Mouse (Mus musculus): ENCODE data around the gene Atp1a3. TPM values are rescaled to one million over a fixed set of nuclear protein-coding genes. Genes with fewer than 3 reads are reported as not detected.
"Not testable (repeated sequence)": the region's sequence is repeated elsewhere in the genome, so short reads cannot be mapped to it uniquely, and the experiment has no call there.

The Atp1a3 gene
- 1 to 10 TPM; 2.3 TPM for polyA plus RNA-seq (2017; shearing (Covaris generic))

DNA sequence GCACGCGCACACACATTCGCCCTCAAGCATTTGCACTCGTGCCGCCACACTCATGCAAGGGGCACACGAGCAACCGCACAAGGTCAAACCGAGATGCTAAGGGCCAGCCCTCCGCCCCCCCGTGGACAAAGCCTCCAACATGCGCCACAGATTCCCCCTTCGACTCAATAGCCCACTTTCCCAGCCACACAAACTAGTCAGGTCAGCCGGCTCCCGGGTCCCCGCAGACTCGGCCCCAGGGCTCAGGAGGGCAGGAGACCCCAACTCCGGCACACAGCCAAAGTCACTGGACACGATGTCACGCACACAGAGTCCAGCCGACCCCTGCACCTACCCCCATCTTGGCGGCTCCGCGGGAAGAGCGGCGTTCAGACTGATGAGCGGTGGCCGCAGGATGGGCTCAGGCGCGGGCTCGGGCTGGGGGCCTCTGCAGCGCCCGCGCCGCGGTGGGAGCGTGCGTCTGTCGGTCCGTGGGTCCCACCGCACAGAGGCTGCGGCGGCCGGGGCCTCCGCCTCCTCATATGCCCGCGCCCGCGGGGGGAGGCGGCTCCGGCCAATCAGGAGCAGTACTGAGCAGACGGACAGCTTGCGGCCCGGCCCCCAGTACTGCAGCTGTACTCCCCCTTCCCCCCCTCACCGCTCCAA lies at the start of gene Atp1a3:
Gene Atp1a3, minus strand, starts transcription at position 538 of the 645 bp plus-strand sequence.
- no peak for ATAC-seq

- ATAC-seq: no peak
Observed at GRCm38 (mm10) chr7:25052587-25052986, 46.8 kb upstream of the Atp1a3 start.

DNA sequence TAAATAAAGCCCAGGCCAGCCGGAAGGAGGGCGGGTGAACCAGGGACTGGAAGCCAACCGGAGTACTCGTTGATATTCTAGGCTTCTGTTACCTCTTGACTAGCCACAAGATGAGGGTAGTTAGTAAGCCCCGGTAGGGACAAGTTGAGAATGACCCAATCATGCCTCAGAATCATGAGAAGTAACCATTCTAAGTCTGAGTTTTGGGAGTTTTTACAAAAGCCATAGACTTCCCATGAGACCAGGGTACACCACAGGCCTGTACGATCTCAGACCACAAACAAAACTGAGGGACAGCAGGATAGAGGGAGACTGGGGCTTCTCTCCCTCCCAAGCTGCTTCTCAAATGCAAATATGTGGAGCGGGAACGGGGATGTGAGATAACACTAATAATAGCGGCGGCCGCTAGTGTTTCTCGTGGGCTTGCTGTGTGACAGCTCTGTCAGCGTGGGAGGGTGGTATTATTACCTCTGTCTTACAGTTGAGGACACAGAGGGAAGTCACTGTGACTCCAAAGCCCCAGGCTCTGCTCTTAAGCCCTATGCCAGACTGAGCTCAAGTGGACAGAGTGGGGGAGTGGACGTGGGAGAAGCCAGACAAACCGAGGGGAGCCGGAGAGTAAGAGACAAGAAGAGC lies 43.7 kb upstream of the Atp1a3 start:
- ATAC-seq: no peak

GRCm38 (mm10) chr7:25047363-25047762 lies 41.6 kb upstream of the Atp1a3 start:
- ATAC-seq: no peak

DNA sequence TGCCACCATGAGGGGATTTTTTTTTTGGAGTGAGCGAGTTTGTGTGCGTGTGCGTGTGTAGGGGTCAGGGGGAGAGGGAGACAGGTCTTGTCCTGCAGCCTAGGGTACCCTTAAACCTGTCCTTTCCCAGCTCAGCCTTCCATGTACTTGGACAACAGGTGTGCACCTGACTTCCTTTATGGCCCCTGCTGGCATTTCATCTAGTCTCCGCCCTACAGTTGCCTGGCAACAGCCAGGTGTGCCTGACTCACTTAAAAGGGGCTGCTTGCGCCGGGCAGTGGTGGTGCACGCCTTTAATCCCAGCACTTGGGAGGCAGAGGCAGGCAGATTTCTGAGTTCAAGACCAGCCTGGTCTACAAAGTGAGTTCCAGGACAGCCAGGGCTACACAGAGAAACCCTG lies 38.8 kb upstream of the Atp1a3 start:
- ATAC-seq: not testable (repeated sequence)

- no peak for ATAC-seq
Observed at GRCm38 (mm10) chr7:25041921-25042320, 36.2 kb upstream of the Atp1a3 start.

GRCm38 (mm10) chr7:25035916-25036315 lies 30.2 kb upstream of the Atp1a3 start:
- no peak for ATAC-seq

- ATAC-seq: no peak
Observed at GRCm38 (mm10) chr7:25034796-25035195, 29.0 kb upstream of the Atp1a3 start.

DNA sequence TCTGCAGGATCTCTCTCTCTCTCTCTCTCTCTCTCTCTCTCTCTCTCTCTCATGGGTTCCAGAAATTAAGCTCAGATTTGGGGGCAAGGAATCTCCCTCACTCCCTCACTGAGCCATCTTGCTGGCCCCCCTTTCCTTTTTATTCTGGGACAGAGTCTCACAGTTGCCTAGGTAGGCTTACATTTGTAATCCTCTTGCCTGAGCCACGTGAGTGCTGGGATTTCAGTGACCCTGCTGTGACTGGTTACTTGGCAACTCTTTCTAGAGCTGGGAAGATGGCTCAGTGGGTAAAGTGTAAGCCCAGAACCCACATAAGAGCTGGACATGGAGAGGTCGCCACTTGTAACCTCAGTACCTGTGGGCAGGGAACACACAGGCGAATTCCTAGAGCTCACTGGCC lies 25.8 kb upstream of the Atp1a3 start:
- no peak for ATAC-seq

DNA sequence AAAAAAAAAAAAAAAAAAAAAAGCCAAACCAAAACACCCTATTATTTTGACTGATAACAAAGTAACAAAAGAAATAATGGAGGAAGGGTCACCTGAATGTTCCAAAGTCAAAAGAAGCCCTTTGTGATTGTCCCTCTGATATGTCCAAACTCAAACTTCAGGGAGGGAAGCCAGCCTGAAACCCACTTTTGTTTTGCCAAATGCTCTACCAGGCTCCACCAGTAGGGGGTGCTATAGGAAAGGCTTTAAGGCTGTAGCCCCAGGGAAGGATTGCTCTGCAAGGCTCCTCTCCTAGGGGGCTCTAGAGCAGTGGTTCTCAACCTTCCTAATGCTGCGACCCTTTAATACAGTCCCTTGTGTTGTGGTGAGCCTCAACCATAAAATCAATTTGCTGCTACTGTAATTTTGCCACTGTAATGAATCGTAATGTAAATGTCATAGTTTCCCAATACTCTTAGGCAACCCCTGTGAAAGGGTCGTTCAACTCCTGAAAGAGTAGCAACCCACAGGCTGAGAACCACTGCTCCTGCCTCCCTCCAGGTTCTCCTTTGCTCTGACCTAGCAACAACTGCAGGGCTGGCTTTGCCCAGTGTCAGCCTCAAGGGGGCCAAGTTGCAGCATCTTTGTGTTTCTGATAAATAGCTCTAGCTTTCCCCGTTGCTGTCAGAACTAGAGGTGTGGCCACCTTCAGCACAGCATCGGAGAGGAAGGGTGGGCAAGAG lies 24.4 kb upstream of the Atp1a3 start:
- ATAC-seq: peak; percentile 43

DNA sequence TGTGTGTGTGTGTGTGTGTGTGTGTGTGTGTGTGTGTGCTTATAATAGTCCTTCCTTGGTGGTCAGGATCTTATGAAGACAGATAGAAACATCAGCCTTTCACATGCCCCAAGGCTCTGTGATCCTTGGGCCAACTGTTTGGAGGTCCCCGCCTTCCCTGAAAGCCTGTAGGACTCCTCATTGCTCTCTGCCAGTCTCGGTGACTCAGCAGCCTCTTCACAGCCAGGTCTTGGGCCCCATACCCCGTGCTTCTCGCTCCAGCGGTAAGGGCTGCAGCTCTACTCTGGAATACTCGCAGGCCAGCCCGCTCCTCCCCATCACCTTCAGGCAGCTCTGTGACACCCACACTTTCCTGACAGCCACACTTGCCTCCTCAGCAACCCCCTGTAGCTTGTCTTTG lies 20.7 kb upstream of the Atp1a3 start:
- ATAC-seq: no peak

DNA sequence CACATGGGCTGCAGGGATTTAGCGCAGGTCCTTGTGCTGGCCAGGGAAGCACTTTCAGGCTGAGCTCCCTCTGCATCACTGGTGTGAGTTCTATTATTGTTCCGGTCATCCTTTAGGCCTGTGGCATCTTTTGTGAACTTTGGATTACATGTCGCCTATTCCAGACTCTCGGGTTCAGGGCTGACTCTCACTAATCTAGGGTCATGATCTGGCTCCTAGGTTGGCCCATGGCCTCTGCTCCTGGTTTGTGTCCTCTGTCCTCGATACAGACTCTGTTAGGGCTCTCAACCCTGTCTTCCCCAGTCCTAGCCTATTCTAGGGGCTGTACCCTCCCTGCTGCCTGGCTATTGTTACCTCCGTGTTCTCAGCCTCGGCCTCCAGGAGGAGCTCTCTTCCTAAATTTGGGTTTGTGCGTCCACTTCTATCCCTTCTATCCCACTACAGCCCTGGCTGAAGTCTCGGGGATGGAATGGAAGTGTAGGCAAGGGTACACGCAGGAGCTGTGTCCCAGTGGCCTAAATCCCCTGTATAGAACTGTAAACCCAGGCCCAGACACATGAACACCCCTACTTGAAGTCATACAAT lies 20.2 kb upstream of the Atp1a3 start:
- ATAC-seq: no peak

DNA sequence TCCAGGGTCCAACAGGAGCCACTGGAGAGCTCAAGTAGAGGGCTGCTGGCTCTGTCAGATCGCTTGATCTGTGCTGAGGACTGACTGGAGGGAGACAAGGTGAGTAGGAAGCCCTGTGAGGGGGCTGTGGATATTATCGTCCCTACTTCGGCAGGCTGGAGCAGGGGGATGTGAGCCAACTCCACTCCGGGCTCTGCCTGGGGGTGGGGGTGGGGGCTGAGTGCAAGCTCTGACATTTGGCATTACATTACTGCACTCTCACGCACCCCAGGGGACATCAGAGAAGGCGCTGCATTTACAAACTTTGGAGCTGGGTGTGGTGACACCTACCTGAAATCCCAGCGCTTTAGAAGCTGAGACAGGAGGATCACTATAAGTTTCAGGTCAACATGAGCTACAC lies 5.8 kb upstream of the Atp1a3 start:
- no peak for ATAC-seq

- no peak for ATAC-seq
Observed at GRCm38 (mm10) chr7:25010090-25010913, 4.5 kb upstream of the Atp1a3 start.

DNA sequence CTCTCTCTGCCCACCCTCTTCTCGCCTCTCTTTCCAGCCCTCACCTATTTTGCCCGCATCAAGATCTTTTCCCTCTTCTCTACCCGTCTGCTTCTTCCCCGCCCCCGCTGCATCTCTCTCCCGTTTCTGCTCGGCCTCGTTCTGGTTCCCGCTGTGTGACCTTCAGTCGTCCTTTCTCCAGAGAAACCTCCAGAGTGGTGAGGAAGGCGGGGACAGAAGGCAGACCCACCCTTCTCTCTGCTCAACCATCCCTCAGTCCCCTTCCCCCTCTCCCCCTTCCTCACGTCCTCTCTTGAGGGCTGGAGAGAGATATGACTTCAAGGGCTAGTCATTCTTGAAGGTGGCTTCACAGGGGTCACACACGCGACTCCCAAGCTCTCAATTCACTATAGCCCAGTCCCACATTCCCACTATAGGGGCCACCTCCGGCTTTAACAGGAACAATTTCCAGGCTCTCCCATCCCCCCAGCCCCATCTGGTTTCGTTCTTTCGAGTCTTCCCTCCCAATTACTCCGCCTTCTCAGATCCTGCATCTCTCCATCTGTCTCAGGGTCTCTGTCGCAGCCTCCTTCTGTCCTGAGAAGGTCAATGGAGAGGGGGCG lies 3.4 kb upstream of the Atp1a3 start:
- no peak for ATAC-seq

GRCm38 (mm10) chr7:25008635-25009034 lies 2.9 kb upstream of the Atp1a3 start:
- no peak for ATAC-seq

GRCm38 (mm10) chr7:25007609-25008374 lies 2.0 kb upstream of the Atp1a3 start:
- no peak for ATAC-seq

DNA sequence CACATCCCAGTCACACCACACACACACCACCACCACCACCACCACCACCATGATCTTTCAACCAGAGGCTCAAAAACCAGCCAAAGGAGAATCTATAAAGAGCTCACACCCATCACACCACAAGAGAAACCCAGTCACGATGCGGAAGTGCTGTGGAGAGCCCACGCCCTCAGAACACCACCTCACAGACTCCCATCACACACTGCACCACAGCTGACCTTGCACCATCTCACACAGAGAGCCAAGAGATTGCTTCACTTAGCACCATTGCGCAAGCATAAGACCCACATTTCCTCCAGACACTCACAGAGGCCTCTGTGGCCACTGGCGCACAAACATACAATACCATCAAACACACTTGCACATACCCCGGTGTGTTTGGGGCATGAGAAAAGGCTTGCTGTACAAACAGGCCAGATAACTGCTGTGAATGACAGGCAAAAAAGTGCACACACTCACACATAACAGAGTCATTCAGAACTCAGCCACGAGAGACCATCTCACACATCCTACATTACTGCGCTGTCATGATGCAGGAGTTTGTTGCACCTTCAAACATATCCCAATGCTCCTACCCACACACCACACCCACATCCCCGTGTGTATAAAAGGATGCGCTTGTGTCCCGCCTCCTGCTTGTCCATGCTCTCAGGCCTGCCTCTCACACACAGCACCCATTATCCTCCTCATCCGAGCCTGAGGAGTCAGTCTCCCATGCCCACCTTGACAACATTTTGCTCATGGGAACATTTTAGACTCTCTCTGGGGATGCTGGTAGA lies 1.0 kb upstream of the Atp1a3 start:
- no peak for ATAC-seq

- no peak for ATAC-seq
Observed at GRCm38 (mm10) chr7:25006171-25006570, 413 bp upstream of the Atp1a3 start.

GRCm38 (mm10) chr7:25004806-25005205 lies 952 bp downstream of the Atp1a3 start:
- ATAC-seq: no peak
